Mouse (Mus musculus) forebrain, embryonic 16.5 days (tissue): ENCODE measurements at regions not wholly inside any gene's neighbourhood (a gene's known extent, or its start where the extent isn't known, plus 50 kb on each side); places are given as distances from the start of the nearest gene placed in this dataset.

Experiments used
- ATAC-seq: fragments of 200-750 bp; cut with Nextera tagmentation; 2 replicates; pipeline ENCODE4 v1.8.0; 2017; ENCODE audit warnings: mild to moderate bottlenecking, moderate library complexity
- H3K27ac ChIP-seq: fragments of 300-500 bp; sonication (generic); 2 replicates; pipeline ENCODE4 v1.5.1; 2014; ENCODE audit warnings: low read length, control low read depth
- H3K27me3 ChIP-seq: fragments of 300-500 bp; sonication (generic); replicated peaks from 2 replicates; pipeline ENCODE4 v1.6.1; 2014; ENCODE audit warnings: low read length; ENCODE audit not compliant: control insufficient read depth, insufficient read depth
- H3K36me3 ChIP-seq: fragments of 300-500 bp; sonication (generic); 2 replicates; pipeline ENCODE4 v1.6.1; 2014; ENCODE audit not compliant: control insufficient read depth, insufficient read depth
- H3K4me1 ChIP-seq: fragments of 300-500 bp; sonication (generic); replicated peaks from 2 replicates; pipeline ENCODE4 v1.6.1; 2014; ENCODE audit warnings: low read length; ENCODE audit not compliant: control insufficient read depth, insufficient read depth
- H3K4me2 ChIP-seq: fragments of 300-500 bp; sonication (generic); 2 replicates; pipeline ENCODE4 v1.6.1; 2014; ENCODE audit warnings: mild to moderate bottlenecking, low read length, control low read depth
- H3K4me3 ChIP-seq: fragments of 300-500 bp; sonication (generic); replicated peaks from 2 replicates; pipeline ENCODE4 v1.5.1; 2014; ENCODE audit warnings: mild to moderate bottlenecking, low read length, control low read depth
- H3K9ac ChIP-seq: fragments of 300-500 bp; sonication (generic); replicated peaks from 2 replicates; pipeline ENCODE4 v1.6.1; 2014; ENCODE audit warnings: low read depth, low read length, control low read depth
- H3K9me3 ChIP-seq: fragments of 300-500 bp; sonication (generic); 2 replicates; pipeline ENCODE4 v1.6.1; 2016; ENCODE audit warnings: low read length; ENCODE audit not compliant: control insufficient read depth
- WGBS: fragments of 180-500 bp; shearing (Covaris S2); extraction: QIAGEN DNeasy Blood & Tissue Kit; methylation state at CpG from one replicate; pipeline ENCODE4 v1.1.7; 2014; 5-methylcytosine and 5-hydroxymethylcytosine counted together

DNA sequence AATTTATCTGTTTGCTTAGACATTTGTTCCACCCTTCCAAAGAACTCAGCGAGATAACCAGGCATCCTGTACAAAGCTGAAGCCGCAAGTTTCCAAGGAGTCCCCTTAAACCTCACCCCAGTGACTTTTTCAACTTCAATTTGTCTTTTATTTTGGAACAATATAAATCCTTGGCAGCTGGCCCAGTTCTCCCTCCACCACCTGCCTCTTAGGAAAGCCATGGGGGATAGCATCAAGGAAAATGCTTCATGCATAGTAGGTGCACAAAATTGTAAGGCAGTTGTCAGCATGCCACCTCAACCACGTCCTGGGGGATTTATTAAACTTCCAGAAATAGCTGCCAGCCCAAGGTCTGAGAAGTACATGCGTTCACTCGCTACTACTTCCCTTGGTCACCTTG, 214.1 kb upstream of the Usp24 start:
- H3K4me2 ChIP-seq = peak overlapping the region; percentile 21; the same call in 1 of the 2 replicates

DNA sequence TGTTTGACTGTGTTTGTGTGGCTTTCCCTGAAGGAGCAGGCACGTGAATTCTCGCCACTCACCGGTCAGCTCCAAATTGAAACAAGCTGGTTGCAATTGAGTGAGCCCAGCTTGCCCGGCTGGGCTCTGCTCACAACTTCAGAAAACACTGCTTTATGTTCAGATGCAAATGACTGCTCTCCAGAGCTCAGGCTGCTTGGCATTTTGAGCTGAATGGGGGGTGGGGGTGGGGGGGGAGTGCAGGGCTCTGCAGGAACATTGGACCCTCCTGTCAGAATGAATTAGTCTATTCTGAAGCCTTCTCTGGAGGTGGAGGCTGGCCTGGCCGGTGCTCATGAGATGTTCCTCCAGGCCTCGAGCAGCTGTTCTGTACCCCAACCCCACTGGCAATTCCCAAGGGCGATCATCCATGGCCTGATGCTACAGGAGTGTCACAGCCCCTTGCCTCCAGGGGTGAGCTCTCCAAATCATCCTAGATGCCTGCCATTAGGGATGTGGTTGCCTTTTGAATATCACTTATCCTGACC, 213.5 kb upstream of the Usp24 start:
- 10% methylated on average over 7 of the region's 7 CpGs for whole genome bisulfite sequencing

More for the DNA sequence above, 214.1 kb upstream of the Usp24 start:
- H3K4me1 ChIP-seq = peaks cover 28% of the 10 kb centered on the region
- no peak overlapping the region for H3K9ac ChIP-seq
- no peaks in the 10 kb centered on the region for H3K9me3 ChIP-seq
- H3K27ac ChIP-seq = peak overlapping the region; percentile 48
- H3K4me3 ChIP-seq = no peak overlapping the region
- WGBS = 24% methylated on average over 5 of the region's 5 CpGs
- H3K36me3 ChIP-seq = no peaks in the 10 kb centered on the region
- ATAC-seq = no peak
- no peaks in the 10 kb centered on the region for H3K27me3 ChIP-seq

GRCm38 (mm10) chr4:106103750-106104635, 212.0 kb upstream of the Usp24 start:
- no peak overlapping the region for H3K9ac ChIP-seq
- no peaks in the 10 kb centered on the region for H3K27me3 ChIP-seq
- no peak overlapping the region for H3K4me2 ChIP-seq
- peaks cover 28% of the 10 kb centered on the region for H3K4me1 ChIP-seq
- ATAC-seq = peak; percentile 82
- H3K36me3 ChIP-seq = no peaks in the 10 kb centered on the region
- no peak overlapping the region for H3K4me3 ChIP-seq
- H3K9me3 ChIP-seq = no peaks in the 10 kb centered on the region
- 0 out of 2 replicates have a peak overlapping the region, but pooled peaks have one; percentile 9 for H3K27ac ChIP-seq
- WGBS = 32% methylated on average over 11 of the region's 11 CpGs

More for the DNA sequence above, 213.5 kb upstream of the Usp24 start:
- H3K27ac ChIP-seq = peak overlapping the region; percentile 48
- H3K4me3 ChIP-seq = no peak overlapping the region
- no peak overlapping the region for H3K9ac ChIP-seq
- H3K4me2 ChIP-seq = peak overlapping the region; percentile 21; the same call in 1 of the 2 replicates
- peak; percentile 72 for ATAC-seq
- peaks cover 28% of the 10 kb centered on the region for H3K4me1 ChIP-seq
- no peaks in the 10 kb centered on the region for H3K9me3 ChIP-seq
- H3K27me3 ChIP-seq = no peaks in the 10 kb centered on the region
- H3K36me3 ChIP-seq = no peaks in the 10 kb centered on the region

DNA sequence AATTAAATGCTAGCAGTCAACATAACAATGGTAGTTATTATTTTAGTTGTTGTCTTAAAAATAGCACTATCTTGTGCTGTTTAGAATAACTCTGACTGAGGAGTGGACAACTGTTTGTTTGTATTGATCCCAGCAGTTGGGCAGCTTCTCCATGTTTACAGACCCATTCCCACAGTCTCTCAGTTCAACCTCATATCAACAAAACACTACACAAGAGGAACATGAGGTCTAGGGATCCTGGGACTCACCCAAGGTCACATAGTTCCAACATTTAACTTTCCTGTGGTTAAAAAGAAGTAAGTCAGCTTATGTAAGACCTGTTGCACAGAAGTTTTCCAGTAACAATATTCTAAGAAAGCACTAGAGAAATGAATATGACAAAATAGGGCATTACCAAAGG, 203.0 kb upstream of the Usp24 start:
- no peak overlapping the region for H3K4me3 ChIP-seq
- H3K27me3 ChIP-seq = no peaks in the 10 kb centered on the region
- no peak overlapping the region for H3K9ac ChIP-seq
- H3K4me2 ChIP-seq = no peak overlapping the region
- H3K27ac ChIP-seq = no peak overlapping the region
- H3K36me3 ChIP-seq = no peaks in the 10 kb centered on the region
- ATAC-seq = no peak
- H3K4me1 ChIP-seq = no peaks in the 10 kb centered on the region
- H3K9me3 ChIP-seq = no peaks in the 10 kb centered on the region

DNA sequence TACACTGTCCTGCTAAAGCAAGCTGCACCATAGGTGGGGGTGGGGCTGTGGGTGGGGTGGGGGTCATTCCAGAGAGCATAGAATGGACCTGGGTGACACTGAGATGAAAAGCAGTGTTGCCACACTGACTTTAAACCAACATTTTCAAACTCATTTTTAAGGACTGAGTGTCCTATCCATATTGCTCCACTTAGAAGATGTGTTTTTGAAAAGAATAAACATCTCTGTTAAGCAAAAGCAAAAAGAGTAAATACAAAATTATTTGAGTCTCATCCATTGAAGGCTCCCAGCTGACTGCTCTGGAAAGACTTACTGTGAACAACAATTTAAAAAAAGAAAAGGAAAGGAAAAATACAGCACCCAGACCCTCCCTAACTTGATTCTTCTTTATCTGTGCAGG, 202.3 kb upstream of the Usp24 start:
- Histone ChIP-seq H3K36me3 (no peaks in the 10 kb centered on the region), H3K9ac (no peak overlapping the region), H3K27ac (no peak overlapping the region), H3K4me1 (no peaks in the 10 kb centered on the region), H3K9me3 (no peaks in the 10 kb centered on the region), H3K4me3 (no peak overlapping the region), H3K4me2 (no peak overlapping the region), H3K27me3 (no peaks in the 10 kb centered on the region)
- no peak for ATAC-seq

GRCm38 (mm10) chr4:106116611-106117010, 199.4 kb upstream of the Usp24 start:
- Histone ChIP-seq H3K4me1 (no peaks in the 10 kb centered on the region), H3K9me3 (no peaks in the 10 kb centered on the region), H3K4me3 (no peak overlapping the region), H3K27ac (no peak overlapping the region), H3K36me3 (no peaks in the 10 kb centered on the region), H3K9ac (no peak overlapping the region), H3K4me2 (no peak overlapping the region), H3K27me3 (no peaks in the 10 kb centered on the region)
- ATAC-seq = no peak
- 86% methylated on average over 7 of the region's 7 CpGs for WGBS

- H3K9me3 ChIP-seq = no peaks in the 10 kb centered on the region
- no peaks in the 10 kb centered on the region for H3K4me1 ChIP-seq
- H3K27me3 ChIP-seq = no peaks in the 10 kb centered on the region
- H3K27ac ChIP-seq = no peak overlapping the region
- 93% methylated on average over 1 of the region's 1 CpGs for WGBS
- no peaks in the 10 kb centered on the region for H3K36me3 ChIP-seq
- no peak overlapping the region for H3K9ac ChIP-seq
- ATAC-seq = no peak
- H3K4me2 ChIP-seq = no peak overlapping the region
- H3K4me3 ChIP-seq = no peak overlapping the region
These were observed 194.7 kb upstream of the Usp24 start for GRCm38 (mm10) chr4:106121306-106121705.

- 91% methylated on average over 8 of the region's 8 CpGs for WGBS
These were observed 192.9 kb upstream of the Usp24 start for GRCm38 (mm10) chr4:106123038-106123654.

DNA sequence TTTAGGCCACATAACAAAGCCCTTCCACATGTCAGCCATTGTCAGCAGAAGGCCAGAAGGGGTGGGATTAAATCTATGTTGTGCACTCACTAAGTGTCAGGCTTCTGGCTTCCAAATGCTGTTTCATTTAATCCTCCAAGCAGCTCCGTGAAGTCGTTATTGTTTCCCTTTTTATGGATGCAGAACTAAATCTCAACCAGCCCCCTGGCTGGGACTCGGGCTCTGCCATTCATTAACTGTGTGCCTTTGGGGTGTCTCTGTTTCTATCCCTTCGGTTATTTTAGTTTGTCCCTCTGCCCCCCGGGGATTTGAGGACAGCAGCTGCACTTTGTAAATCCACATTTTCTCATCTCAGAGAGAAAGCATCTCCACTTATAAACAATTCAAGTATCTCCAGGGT, 188.8 kb upstream of the Usp24 start:
- no peak for ATAC-seq

More at GRCm38 (mm10) chr4:106123038-106123654, 192.9 kb upstream of the Usp24 start:
- Histone ChIP-seq H3K36me3 (no peaks in the 10 kb centered on the region), H3K4me1 (0 out of 2 replicates have a peak, but pooled peaks cover 3% of the 10 kb centered on the region), H3K4me3 (no peak overlapping the region), H3K27ac (no peak overlapping the region), H3K9me3 (no peaks in the 10 kb centered on the region), H3K27me3 (no peaks in the 10 kb centered on the region), H3K4me2 (no peak overlapping the region), H3K9ac (no peak overlapping the region)
- no peak for ATAC-seq

More for the DNA sequence above, 188.8 kb upstream of the Usp24 start:
- H3K36me3 ChIP-seq = no peaks in the 10 kb centered on the region
- no peak overlapping the region for H3K4me3 ChIP-seq
- 0 out of 2 replicates have a peak, but pooled peaks cover 3% of the 10 kb centered on the region for H3K4me1 ChIP-seq
- no peaks in the 10 kb centered on the region for H3K27me3 ChIP-seq
- no peak overlapping the region for H3K9ac ChIP-seq
- no peak overlapping the region for H3K27ac ChIP-seq
- H3K9me3 ChIP-seq = no peaks in the 10 kb centered on the region
- 31% methylated on average over 5 of the region's 5 CpGs for WGBS
- H3K4me2 ChIP-seq = no peak overlapping the region
